Mouse (Mus musculus) megakaryocyte, embryonic 14.5 days (primary cell): ENCODE results near the gene Tubg1.

Experiments used
- FLI1 ChIP-seq: IDR thresholded peaks from 2 replicates; pipeline ENCODE4 v1.6.1; 2012; ENCODE audit warnings: low read length, inconsistent platforms, mixed read lengths
- GATA1 ChIP-seq: IDR thresholded peaks from 3 replicates; pipeline ENCODE4 v1.6.1; 2012; ENCODE audit warnings: mixed read lengths, low read length, inconsistent platforms, borderline replicate concordance

GRCm38 (mm10) chr11:101155151-101155550 lies 35.4 kb downstream of the Tubg1 start:
- TF ChIP-seq FLI1 (no peak), GATA1 (no peak)
